Mouse (Mus musculus) liver, embryonic 16.5 days (tissue): ENCODE measurements around the gene Wnt10b. TPM values are rescaled to one million over a fixed set of nuclear protein-coding genes. Genes with fewer than 3 reads are reported as not detected.
"Not testable (repeated sequence)": the region's sequence is repeated elsewhere in the genome, so short reads cannot be mapped to it uniquely, and the experiment has no call there.

Experiments used
- ATAC-seq: fragments of 200-750 bp; cut with Nextera tagmentation; 2 replicates; pipeline ENCODE4 v1.8.0; 2017; ENCODE audit warnings: low read depth, mild to moderate bottlenecking, moderate number of reproducible peaks, moderate library complexity
- H3K27ac ChIP-seq: fragments of 300-500 bp; sonication (generic); 2 replicates; pipeline ENCODE4 v1.5.1; 2014; ENCODE audit warnings: mild to moderate bottlenecking, low read length
- H3K27me3 ChIP-seq: fragments of 300-500 bp; sonication (generic); 2 replicates; pipeline ENCODE4 v1.6.1; 2014; ENCODE audit warnings: low read depth, low read length, mixed read lengths; ENCODE audit not compliant: control insufficient read depth, insufficient read depth
- H3K36me3 ChIP-seq: fragments of 300-500 bp; sonication (generic); 2 replicates; pipeline ENCODE4 v1.6.1; 2014; ENCODE audit warnings: mild to moderate bottlenecking; ENCODE audit not compliant: control insufficient read depth, insufficient read depth
- H3K4me1 ChIP-seq: fragments of 300-500 bp; sonication (generic); 2 replicates; pipeline ENCODE4 v1.6.1; 2014; ENCODE audit warnings: low read depth, low read length, mixed read lengths; ENCODE audit not compliant: control insufficient read depth
- H3K4me2 ChIP-seq: fragments of 300-500 bp; sonication (generic); 2 replicates; pipeline ENCODE4 v1.6.1; 2014; ENCODE audit warnings: low read depth, low read length, mixed read lengths
- H3K4me3 ChIP-seq: fragments of 300-500 bp; sonication (generic); 2 replicates; pipeline ENCODE4 v1.5.1; 2014; ENCODE audit warnings: low read depth, mild to moderate bottlenecking, low read length
- H3K9ac ChIP-seq: fragments of 300-500 bp; sonication (generic); 2 replicates; pipeline ENCODE4 v1.6.1; 2014; ENCODE audit warnings: low read depth, low read length
- H3K9me3 ChIP-seq: fragments of 300-500 bp; sonication (generic); replicated peaks from 2 replicates; pipeline ENCODE4 v1.6.1; 2016; ENCODE audit warnings: low read length; ENCODE audit not compliant: control insufficient read depth
- WGBS: fragments of 180-500 bp; shearing (Covaris S2); extraction: QIAGEN DNeasy Blood & Tissue Kit; methylation state at CpG from one replicate; pipeline ENCODE4 v1.1.7; 2014; ENCODE audit not compliant: insufficient replicate concordance; 5-methylcytosine and 5-hydroxymethylcytosine counted together
- polyA plus RNA-seq: library from polyadenylated mRNA; unstranded; fragments of >200 nt; fragmentation: Nextera tagmentation; extraction: Ambion mirVana; gene quantifications from 2 replicates; pipeline ENCODE4 v1.2.1, GENCODE M21; 2015

Gene Wnt10b
- polyA plus RNA-seq: not detected in 2 replicates

DNA sequence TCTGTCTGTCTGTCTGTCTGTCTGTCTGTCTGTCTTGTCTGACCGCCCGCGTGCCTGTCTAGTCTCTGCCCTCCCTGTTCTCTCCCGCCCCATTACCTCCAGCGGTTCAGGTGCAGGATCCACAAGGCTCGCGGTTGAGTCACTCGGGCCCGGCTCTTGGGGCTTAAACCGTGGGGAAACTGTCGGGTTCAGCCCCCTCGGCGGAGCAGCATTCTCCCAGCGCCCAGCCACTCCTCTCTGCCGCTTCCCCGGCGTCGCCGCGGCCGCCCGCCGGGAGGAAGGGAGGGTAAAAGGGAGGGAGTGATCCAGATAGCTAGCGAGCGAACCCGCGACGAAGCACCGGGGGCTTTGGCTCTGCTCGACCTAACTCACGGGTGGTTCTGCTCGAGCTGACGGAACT lies at the start of gene Wnt10b:
Gene Wnt10b (minus strand): TSS at position 389 of the 400 bp plus-strand sequence.
- no peak for ATAC-seq
- Histone ChIP-seq H3K36me3 (no peaks in the 10 kb centered on the region), H3K27me3 (peaks cover 94% of the 10 kb centered on the region), H3K4me1 (peaks cover 5% of the 10 kb centered on the region), H3K9ac (no peak within 1 kb of the TSS), H3K27ac (no peak within 1 kb of the TSS), H3K9me3 (no peaks in the 10 kb centered on the region), H3K4me3 (no peak within 1 kb of the TSS), H3K4me2 (no peak within 1 kb of the TSS)
- WGBS: under 1% methylated on average over 31 of the region's 33 CpGs

DNA sequence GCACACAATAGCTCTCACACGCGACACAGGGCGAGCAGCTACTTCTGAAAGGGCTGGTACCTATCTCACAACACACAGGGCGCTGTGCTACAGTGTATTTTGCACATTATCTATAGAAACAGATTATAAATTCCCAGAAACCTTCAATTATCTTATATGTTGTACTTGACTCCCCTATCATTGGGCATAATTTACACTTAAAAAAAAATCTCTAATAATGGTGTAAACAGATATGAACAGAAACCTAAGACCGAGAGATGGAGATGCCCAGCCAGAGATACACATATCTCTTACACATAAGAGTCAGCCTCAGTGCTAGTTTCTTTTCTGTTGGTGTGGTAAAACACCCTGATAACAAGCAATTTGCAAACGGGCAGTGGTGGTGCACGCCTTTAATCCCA lies 49.7 kb upstream of the Wnt10b start:
- Histone ChIP-seq H3K9ac (peak overlapping the region; percentile 51), H3K4me2 (peak overlapping the region; percentile 55)

DNA sequence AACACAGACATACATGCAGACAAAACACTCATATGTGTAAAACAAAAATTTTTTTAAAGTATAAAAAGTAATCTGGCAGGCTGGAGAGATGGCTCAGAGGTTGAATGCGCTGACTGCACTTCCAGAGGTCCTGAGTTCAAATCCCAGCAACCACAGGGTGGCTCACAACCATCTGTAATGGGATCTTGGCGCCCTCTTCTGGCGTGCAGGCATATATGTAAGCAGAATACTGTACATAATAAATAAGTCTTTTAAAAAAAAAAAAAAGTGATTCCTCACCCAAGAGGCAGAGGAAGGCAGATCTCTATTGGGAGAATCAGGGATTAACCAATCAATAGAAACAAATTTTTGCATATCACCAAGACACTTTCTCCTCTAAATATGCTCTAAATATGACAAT lies 45.5 kb upstream of the Wnt10b start:
- Histone ChIP-seq H3K9me3 (no peaks in the 10 kb centered on the region), H3K27ac (no peak overlapping the region), H3K27me3 (no peaks in the 10 kb centered on the region), H3K9ac (no peak overlapping the region), H3K4me1 (peaks cover 25% of the 10 kb centered on the region), H3K4me3 (no peak overlapping the region), H3K36me3 (peaks cover 38% of the 10 kb centered on the region), H3K4me2 (no peak overlapping the region)
- ATAC-seq: no peak
- 76% methylated on average over 3 of the region's 3 CpGs for WGBS

More for the DNA sequence above, 49.7 kb upstream of the Wnt10b start:
- peak; percentile 67 for ATAC-seq
- H3K9me3 ChIP-seq: no peaks in the 10 kb centered on the region
- peak overlapping the region; percentile 91 for H3K27ac ChIP-seq
- H3K27me3 ChIP-seq: no peaks in the 10 kb centered on the region
- WGBS: 25% methylated on average over 7 of the region's 7 CpGs
- peak overlapping the region; percentile 25 for H3K4me3 ChIP-seq
- peaks cover 49% of the 10 kb centered on the region for H3K4me1 ChIP-seq
- peaks cover 25% of the 10 kb centered on the region for H3K36me3 ChIP-seq

DNA sequence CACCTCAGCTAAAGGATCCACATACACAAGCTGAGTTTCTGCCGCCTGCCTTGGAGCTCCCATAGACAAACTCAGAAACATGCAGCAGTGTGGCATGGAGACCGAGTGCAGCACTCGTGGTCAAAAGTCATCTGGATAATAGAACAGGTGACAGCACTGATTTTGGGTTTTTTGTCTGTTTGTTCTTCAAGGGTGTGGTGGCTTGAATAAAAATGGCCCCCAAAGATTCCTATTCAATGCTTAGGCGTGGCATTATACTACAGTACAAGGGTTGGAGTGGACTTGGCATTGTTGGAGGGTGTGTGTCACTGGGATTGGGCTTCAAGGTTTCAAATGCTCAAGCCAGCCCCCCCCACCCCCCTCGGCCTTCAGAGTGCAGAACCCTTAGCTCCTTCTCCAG lies 44.2 kb upstream of the Wnt10b start:
- Histone ChIP-seq H3K27me3 (no peaks in the 10 kb centered on the region), H3K4me2 (no peak overlapping the region), H3K9me3 (no peaks in the 10 kb centered on the region), H3K4me3 (no peak overlapping the region), H3K9ac (no peak overlapping the region), H3K36me3 (peaks cover 38% of the 10 kb centered on the region), H3K4me1 (peaks cover 13% of the 10 kb centered on the region), H3K27ac (no peak overlapping the region)
- 76% methylated on average over 5 of the region's 5 CpGs for WGBS
- ATAC-seq: no peak

DNA sequence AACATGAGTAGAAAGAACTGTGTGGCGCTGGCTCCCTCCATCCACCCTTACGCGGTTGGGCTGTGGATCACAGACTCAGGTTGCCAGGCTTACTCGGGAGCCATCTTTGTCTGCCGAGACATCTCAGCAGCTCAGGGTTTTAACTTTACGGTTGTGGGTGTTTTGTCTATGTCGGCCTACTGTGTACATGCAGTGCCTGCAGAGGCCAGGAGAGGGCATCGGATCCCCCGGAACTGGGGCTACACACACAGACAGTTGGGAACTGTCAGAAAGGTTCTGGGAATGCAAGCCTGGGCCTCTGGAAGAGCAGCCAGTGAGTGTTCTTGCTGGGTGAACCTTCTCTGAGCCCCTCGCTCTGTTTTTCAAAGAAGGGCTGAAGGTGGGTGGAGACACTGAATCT lies 43.5 kb upstream of the Wnt10b start:
- H3K9ac ChIP-seq: no peak overlapping the region
- H3K4me3 ChIP-seq: no peak overlapping the region
- ATAC-seq: no peak
- no peaks in the 10 kb centered on the region for H3K9me3 ChIP-seq
- H3K36me3 ChIP-seq: peaks cover 43% of the 10 kb centered on the region
- H3K4me2 ChIP-seq: no peak overlapping the region
- H3K27ac ChIP-seq: no peak overlapping the region
- H3K27me3 ChIP-seq: no peaks in the 10 kb centered on the region
- H3K4me1 ChIP-seq: peaks cover 6% of the 10 kb centered on the region
- WGBS: 58% methylated on average over 10 of the region's 10 CpGs

DNA sequence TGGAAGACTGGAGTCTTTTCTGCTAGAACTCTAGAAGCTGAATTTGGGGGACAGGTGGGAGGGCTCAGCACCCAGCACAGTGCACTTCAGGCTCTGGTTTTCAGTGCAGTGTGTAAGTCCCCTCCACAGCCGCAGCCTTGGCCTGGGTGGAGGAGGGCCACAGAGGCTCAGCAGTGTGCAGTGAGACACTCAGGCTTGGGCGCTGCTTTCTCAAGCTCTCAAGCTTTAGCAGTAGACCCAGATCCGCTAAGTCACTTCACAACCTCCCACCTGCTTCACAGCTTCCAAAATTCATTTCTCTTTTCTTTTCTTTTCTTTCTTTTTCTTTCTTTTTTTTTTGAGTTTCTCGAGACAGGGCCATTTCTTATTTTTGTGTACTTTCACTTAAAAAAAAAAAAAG lies 43.0 kb upstream of the Wnt10b start:
- no peaks in the 10 kb centered on the region for H3K27me3 ChIP-seq
- H3K4me1 ChIP-seq: peaks cover 4% of the 10 kb centered on the region; the same call in 1 of the 2 replicates
- H3K4me2 ChIP-seq: no peak overlapping the region
- H3K27ac ChIP-seq: no peak overlapping the region
- H3K9me3 ChIP-seq: no peaks in the 10 kb centered on the region
- 82% methylated on average over 4 of the region's 4 CpGs for WGBS
- H3K9ac ChIP-seq: no peak overlapping the region
- H3K4me3 ChIP-seq: no peak overlapping the region
- peaks cover 46% of the 10 kb centered on the region for H3K36me3 ChIP-seq
- ATAC-seq: no peak

DNA sequence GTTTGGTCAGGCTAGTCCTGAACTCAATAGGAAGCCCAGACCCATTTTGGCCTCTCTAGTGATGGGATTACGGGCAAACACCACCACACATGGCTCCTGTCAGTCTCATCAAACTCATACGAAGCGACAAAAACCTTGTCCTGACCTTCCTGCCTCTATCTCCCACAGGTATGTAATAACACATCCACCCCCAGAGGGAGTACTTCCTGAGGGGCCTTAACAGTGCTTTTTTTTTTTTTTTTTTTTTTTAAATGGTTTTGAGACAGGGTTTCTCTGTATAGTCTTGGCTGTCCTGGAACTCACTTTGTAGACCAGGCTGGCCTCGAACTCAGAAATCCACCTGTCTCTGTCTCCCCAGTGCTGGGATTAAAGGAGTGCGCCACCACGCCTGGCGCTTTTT lies 40.2 kb upstream of the Wnt10b start:
- no peak for ATAC-seq
- WGBS: 88% methylated on average over 7 of the region's 7 CpGs
- H3K9ac ChIP-seq: no peak overlapping the region
- H3K9me3 ChIP-seq: no peaks in the 10 kb centered on the region
- peaks cover 48% of the 10 kb centered on the region for H3K36me3 ChIP-seq
- no peak overlapping the region for H3K4me3 ChIP-seq
- no peaks in the 10 kb centered on the region for H3K4me1 ChIP-seq
- no peak overlapping the region for H3K4me2 ChIP-seq
- H3K27me3 ChIP-seq: no peaks in the 10 kb centered on the region
- no peak overlapping the region for H3K27ac ChIP-seq

DNA sequence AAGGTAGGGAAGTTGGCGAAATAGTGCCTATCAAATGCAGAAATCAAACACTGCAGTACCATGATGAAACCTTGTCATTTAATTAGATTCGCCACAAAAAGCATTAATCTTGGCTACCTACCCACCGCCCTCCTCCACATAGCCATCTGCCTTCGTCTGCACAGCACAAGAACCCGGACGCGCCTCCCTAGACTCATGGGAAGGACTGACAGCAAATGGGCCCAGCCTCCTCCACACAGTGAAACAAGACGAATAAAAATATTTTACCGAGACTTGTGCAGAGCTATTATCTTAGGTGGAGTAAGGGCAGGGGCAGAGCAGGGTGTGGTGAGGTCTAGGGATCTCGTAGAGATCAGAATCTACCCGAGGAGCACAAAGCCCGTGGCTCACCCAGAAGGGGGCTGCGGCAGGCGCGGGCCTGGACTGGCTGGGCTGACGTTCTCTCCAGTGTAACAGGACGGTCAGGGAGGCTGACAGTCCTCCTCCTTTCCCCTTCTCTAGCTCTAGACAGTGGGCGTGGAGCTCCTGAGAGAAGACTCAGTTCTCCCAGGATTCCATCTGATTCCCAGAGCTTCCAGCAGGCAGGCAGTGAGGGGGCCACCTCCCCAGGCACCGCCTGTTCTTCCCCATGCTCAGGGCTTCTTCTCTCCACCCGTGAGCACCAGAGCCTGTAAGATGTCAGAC lies 34.9 kb upstream of the Wnt10b start:
- Histone ChIP-seq H3K27me3 (peaks cover 22% of the 10 kb centered on the region), H3K4me2 (no peak overlapping the region), H3K9me3 (no peaks in the 10 kb centered on the region), H3K27ac (no peak overlapping the region), H3K4me3 (no peak overlapping the region), H3K9ac (no peak overlapping the region), H3K4me1 (peaks cover 1% of the 10 kb centered on the region), H3K36me3 (peaks cover 45% of the 10 kb centered on the region)
- WGBS: 75% methylated on average over 20 of the region's 20 CpGs
- no peak for ATAC-seq

DNA sequence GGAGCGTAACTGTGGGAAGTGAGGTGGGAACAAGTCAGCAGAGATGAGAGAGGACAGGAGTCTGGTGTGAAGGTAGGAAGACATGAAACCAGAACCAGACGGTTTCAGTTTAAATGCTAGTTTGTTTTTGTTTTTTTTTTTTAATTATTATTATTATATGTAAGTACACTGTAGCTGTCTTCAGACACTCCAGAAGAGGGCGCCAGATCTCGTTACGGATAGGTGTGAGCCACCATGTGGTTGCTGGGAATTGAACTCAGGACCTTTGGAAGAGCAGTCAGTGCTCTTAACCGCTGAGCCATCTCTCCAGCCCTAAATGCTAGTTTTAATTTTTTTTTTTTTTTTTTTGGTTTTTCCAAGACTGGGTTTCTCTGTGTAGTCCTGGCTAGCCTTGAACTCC lies 32.3 kb upstream of the Wnt10b start:
- peaks cover 25% of the 10 kb centered on the region for H3K4me1 ChIP-seq
- peaks cover 31% of the 10 kb centered on the region for H3K36me3 ChIP-seq
- WGBS: 59% methylated on average over 6 of the region's 6 CpGs
- not testable (repeated sequence) for H3K4me3 ChIP-seq, H3K9me3 ChIP-seq, H3K27ac ChIP-seq, H3K4me2 ChIP-seq, H3K9ac ChIP-seq, ATAC-seq
- peaks cover 48% of the 10 kb centered on the region for H3K27me3 ChIP-seq
